Mouse (Mus musculus) heart, embryonic 11.5 days (tissue): ENCODE data around the gene Ryr2. TPM values are rescaled to one million over a fixed set of nuclear protein-coding genes. Genes with fewer than 3 reads are reported as not detected.

ENCODE experiments used
- ATAC-seq: fragments of 200-750 bp; cut with Nextera tagmentation; replicated peaks from 2 replicates; pipeline ENCODE4 v1.8.0; 2017; ENCODE audit warnings: moderate library complexity; ENCODE audit not compliant: insufficient number of reproducible peaks, low FRiP score, low TSS enrichment
- H3K27ac ChIP-seq: fragments of 300-500 bp; sonication (generic); 2 replicates; pipeline ENCODE4 v1.5.1; 2014; ENCODE audit warnings: mild to moderate bottlenecking, low read depth, low read length
- H3K27me3 ChIP-seq: fragments of 300-500 bp; sonication (generic); 2 replicates; pipeline ENCODE4 v1.6.1; 2014; ENCODE audit warnings: mild to moderate bottlenecking, low read length, mixed read lengths; ENCODE audit not compliant: control insufficient read depth, insufficient read depth
- H3K36me3 ChIP-seq: fragments of 300-500 bp; sonication (generic); 2 replicates; pipeline ENCODE4 v1.6.1; 2014; ENCODE audit warnings: mild to moderate bottlenecking, low read length, moderate library complexity, mixed read lengths; ENCODE audit not compliant: control insufficient read depth, insufficient read depth
- H3K4me1 ChIP-seq: fragments of 300-500 bp; sonication (generic); 2 replicates; pipeline ENCODE4 v1.6.1; 2014; ENCODE audit warnings: low read length; ENCODE audit not compliant: control insufficient read depth, insufficient read depth
- H3K4me2 ChIP-seq: fragments of 300-500 bp; sonication (generic); 2 replicates; pipeline ENCODE4 v1.6.1; 2014; ENCODE audit warnings: mild to moderate bottlenecking, moderate library complexity
- H3K4me3 ChIP-seq: fragments of 300-500 bp; sonication (generic); 2 replicates; pipeline ENCODE4 v1.5.1; 2014; ENCODE audit warnings: low read depth, low read length
- H3K9ac ChIP-seq: fragments of 300-500 bp; sonication (generic); 2 replicates; pipeline ENCODE4 v1.6.1; 2014; ENCODE audit warnings: mild to moderate bottlenecking, low read depth, low read length, moderate library complexity
- H3K9me3 ChIP-seq: fragments of 300-500 bp; sonication (generic); replicated peaks from 2 replicates; pipeline ENCODE4 v1.6.1; 2016; ENCODE audit warnings: low read length; ENCODE audit not compliant: control insufficient read depth
- WGBS: fragments of 180-500 bp; shearing (Covaris S2); extraction: QIAGEN DNeasy Blood & Tissue Kit; methylation state at CpG from one replicate; pipeline ENCODE4 v1.1.7; 2014; ENCODE audit not compliant: insufficient replicate concordance; 5-methylcytosine and 5-hydroxymethylcytosine counted together
- polyA plus RNA-seq: library from polyadenylated mRNA; unstranded; fragments of >200 nt; fragmentation: Nextera tagmentation; extraction: Ambion mirVana; gene quantifications from 2 replicates; pipeline ENCODE4 v1.2.1, GENCODE M21; 2014

Gene Ryr2
- polyA plus RNA-seq, 1 experiment from 2014 or later, result 46.7 TPM

GRCm38 (mm10) chr13:12083443-12084111 is 23.2 kb downstream of the Ryr2 start:
- Histone ChIP-seq H3K4me2 (peak overlapping the region; percentile 19; the same call in 1 of the 2 replicates), H3K27ac (peak overlapping the region; percentile 35; the same call in 1 of the 2 replicates), H3K9me3 (no peaks in the 10 kb centered on the region), H3K36me3 (no peaks in the 10 kb centered on the region), H3K27me3 (no peaks in the 10 kb centered on the region), H3K9ac (no peak overlapping the region), H3K4me1 (peaks cover 48% of the 10 kb centered on the region), H3K4me3 (no peak overlapping the region)
- ATAC-seq, result no peak
- 24% methylated on average over 10 of the region's 10 CpGs for WGBS

DNA sequence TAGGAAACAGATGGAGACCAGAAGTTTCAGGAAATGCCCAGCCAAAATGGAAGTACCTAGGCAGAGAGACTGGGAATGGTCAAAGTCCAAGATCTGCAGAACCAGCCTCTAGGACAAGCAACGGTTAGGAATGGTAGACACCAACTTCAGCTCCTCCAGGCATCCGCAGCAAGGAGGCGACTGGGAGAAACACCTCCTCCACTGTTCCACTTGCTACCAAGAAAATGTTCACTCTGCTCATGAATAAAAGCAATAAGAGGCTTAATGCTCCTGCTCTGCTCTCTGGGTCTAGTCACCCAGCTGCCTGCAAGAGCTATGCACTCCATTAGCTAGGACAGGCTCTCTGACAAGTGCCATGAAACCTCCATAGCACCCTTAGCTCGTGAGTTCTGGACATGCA is 26.2 kb downstream of the Ryr2 start:
- H3K27ac ChIP-seq, result no peak overlapping the region
- H3K36me3 ChIP-seq, result no peaks in the 10 kb centered on the region
- no peak overlapping the region for H3K4me3 ChIP-seq
- H3K9ac ChIP-seq, result no peak overlapping the region
- peaks cover 42% of the 10 kb centered on the region for H3K4me1 ChIP-seq
- H3K27me3 ChIP-seq, result no peaks in the 10 kb centered on the region
- 66% methylated on average over 4 of the region's 4 CpGs for WGBS
- H3K4me2 ChIP-seq, result no peak overlapping the region
- no peaks in the 10 kb centered on the region for H3K9me3 ChIP-seq
- no peak for ATAC-seq

GRCm38 (mm10) chr13:12079536-12079935 is 27.2 kb downstream of the Ryr2 start:
- no peaks in the 10 kb centered on the region for H3K27me3 ChIP-seq
- H3K4me2 ChIP-seq, result no peak overlapping the region
- H3K36me3 ChIP-seq, result no peaks in the 10 kb centered on the region
- H3K9ac ChIP-seq, result no peak overlapping the region
- no peak for ATAC-seq
- no peaks in the 10 kb centered on the region for H3K9me3 ChIP-seq
- 58% methylated on average over 4 of the region's 4 CpGs for WGBS
- H3K27ac ChIP-seq, result no peak overlapping the region
- peaks cover 38% of the 10 kb centered on the region for H3K4me1 ChIP-seq
- no peak overlapping the region for H3K4me3 ChIP-seq

- Histone ChIP-seq H3K4me2 (no peak overlapping the region), H3K4me3 (no peak overlapping the region), H3K9ac (no peak overlapping the region), H3K9me3 (no peaks in the 10 kb centered on the region), H3K27ac (no peak overlapping the region), H3K36me3 (no peaks in the 10 kb centered on the region), H3K27me3 (no peaks in the 10 kb centered on the region), H3K4me1 (peaks cover 37% of the 10 kb centered on the region)
- ATAC-seq, result no peak
- WGBS, result 80% methylated on average over 6 of the region's 6 CpGs
These were observed 31.8 kb downstream of the Ryr2 start for GRCm38 (mm10) chr13:12074897-12075296.

GRCm38 (mm10) chr13:12072571-12072970 is 34.2 kb downstream of the Ryr2 start:
- Histone ChIP-seq H3K27ac (peak overlapping the region; percentile 37), H3K36me3 (no peaks in the 10 kb centered on the region), H3K4me3 (no peak overlapping the region), H3K4me1 (peaks cover 37% of the 10 kb centered on the region), H3K27me3 (no peaks in the 10 kb centered on the region), H3K9ac (no peak overlapping the region), H3K9me3 (no peaks in the 10 kb centered on the region), H3K4me2 (no peak overlapping the region)
- WGBS, result 55% methylated on average over 7 of the region's 7 CpGs
- no peak for ATAC-seq

DNA sequence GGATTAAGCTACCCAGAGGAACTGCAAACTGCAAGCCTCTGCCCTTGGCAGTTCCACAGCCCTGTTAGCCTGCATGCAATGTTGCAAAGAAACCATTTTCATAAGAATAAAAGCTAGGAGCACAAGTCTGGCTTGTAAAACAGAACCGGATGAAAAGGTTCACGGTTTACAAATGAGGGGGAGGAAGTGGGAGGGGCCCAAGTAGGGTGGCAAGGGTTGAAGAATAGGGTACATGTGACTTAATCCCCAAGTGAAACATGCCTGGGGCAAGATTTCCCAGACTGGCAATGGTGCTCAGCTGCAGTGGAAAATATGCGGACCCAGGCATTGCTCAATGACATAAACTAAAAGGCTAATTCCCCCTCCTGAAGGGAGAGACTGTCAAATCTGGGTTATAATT is 34.6 kb downstream of the Ryr2 start:
- H3K4me1 ChIP-seq, result peaks cover 38% of the 10 kb centered on the region
- no peak overlapping the region for H3K4me2 ChIP-seq
- ATAC-seq, result no peak
- 57% methylated on average over 3 of the region's 3 CpGs for WGBS
- H3K36me3 ChIP-seq, result no peaks in the 10 kb centered on the region
- H3K9me3 ChIP-seq, result no peaks in the 10 kb centered on the region
- H3K27ac ChIP-seq, result peak overlapping the region; percentile 37
- no peak overlapping the region for H3K4me3 ChIP-seq
- no peaks in the 10 kb centered on the region for H3K27me3 ChIP-seq
- H3K9ac ChIP-seq, result no peak overlapping the region

DNA sequence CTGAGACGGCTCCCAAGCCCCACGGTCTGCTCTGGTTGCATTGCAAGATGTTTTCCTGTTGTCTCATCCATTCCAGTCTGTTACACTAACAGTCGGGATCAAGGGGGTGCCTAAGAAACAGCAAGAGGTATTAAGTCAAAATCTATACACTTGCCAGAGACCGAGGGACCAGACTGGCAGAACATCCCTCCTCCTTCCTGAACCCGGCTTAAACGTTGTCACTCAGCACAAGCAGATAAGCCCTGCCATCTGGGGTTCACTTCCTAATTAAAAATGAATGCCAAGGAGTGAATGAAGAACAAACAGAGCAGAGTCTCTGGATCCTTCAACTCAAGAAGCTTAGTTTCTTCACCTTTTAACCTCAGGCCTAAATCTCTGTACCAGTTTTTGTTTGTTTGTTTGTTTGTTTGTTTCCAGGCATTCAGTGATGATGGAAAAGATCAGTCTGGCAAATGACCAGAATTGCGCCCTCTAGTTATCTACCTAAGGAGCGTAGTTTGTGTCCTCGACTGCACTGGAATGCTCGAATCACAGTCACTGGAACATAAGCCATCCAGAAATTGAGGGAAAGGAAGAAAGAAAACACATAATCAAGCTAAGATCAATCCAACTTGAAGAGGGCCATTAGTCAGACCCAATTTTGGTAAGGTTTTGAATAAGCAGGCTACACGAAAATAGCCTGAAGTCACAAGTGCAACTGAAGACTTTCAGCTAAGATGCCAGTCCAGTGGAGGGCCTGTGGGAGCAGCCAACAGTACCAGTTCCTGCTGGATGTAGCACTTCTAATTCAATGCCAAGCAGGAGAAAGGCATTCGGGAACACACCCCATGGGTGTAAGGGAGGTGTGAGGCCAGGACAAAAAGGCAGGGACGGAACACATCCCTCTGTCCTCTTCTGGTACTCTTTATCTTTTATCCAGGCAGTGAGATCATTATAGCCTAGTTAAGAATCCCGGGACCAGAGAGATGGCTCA is 36.3 kb downstream of the Ryr2 start:
- Histone ChIP-seq H3K36me3 (no peaks in the 10 kb centered on the region), H3K4me1 (peaks cover 40% of the 10 kb centered on the region), H3K9me3 (no peaks in the 10 kb centered on the region), H3K27me3 (no peaks in the 10 kb centered on the region), H3K4me3 (no peak overlapping the region), H3K9ac (no peak overlapping the region), H3K27ac (no peak overlapping the region), H3K4me2 (no peak overlapping the region)
- no peak for ATAC-seq
- 58% methylated on average over 14 of the region's 14 CpGs for WGBS

GRCm38 (mm10) chr13:12064576-12064975 is 42.2 kb downstream of the Ryr2 start:
- no peaks in the 10 kb centered on the region for H3K36me3 ChIP-seq
- no peaks in the 10 kb centered on the region for H3K9me3 ChIP-seq
- peaks cover 46% of the 10 kb centered on the region for H3K4me1 ChIP-seq
- ATAC-seq, result no peak
- H3K27me3 ChIP-seq, result no peaks in the 10 kb centered on the region
- H3K4me2 ChIP-seq, result no peak overlapping the region
- no peak overlapping the region for H3K4me3 ChIP-seq
- no peak overlapping the region for H3K27ac ChIP-seq
- H3K9ac ChIP-seq, result no peak overlapping the region
- 79% methylated on average over 4 of the region's 4 CpGs for whole genome bisulfite sequencing
